Mouse (Mus musculus): ENCODE data around the gene Slc39a11. TPM values are rescaled to one million over a fixed set of nuclear protein-coding genes. Genes with fewer than 3 reads are reported as not detected.

Slc39a11 gene
- polyA plus RNA-seq, 1 experiment from 2014 or later: 38.5 TPM

- Histone ChIP-seq H3K36me3 (ENCODE audit: control insufficient read depth, insufficient read depth, low read length) (no peaks in the 10 kb centered on the region), H3K9ac (ENCODE audit: low read depth, low read length) (no peak overlapping the region), H3K4me1 (ENCODE audit: control insufficient read depth, insufficient read depth, low read length) (no peaks in the 10 kb centered on the region), H3K4me2 (ENCODE audit: low read length) (no peak overlapping the region), H3K4me3 (ENCODE audit: low read depth, low read length) (no peak overlapping the region), H3K27ac (ENCODE audit: low read length) (no peak overlapping the region), H3K27me3 (ENCODE audit: control insufficient read depth, insufficient read depth, low read depth, low read length) (no peaks in the 10 kb centered on the region), H3K9me3 (replicated peaks; ENCODE audit: control insufficient read depth, low read length, poor library complexity, severe bottlenecking) (no peaks in the 10 kb centered on the region)
- 61% methylated on average over 10 of the region's 10 CpGs for WGBS
- no peak for ATAC-seq
Observed at GRCm38 (mm10) chr11:113512976-113513375, 136.9 kb downstream of the Slc39a11 start.

DNA sequence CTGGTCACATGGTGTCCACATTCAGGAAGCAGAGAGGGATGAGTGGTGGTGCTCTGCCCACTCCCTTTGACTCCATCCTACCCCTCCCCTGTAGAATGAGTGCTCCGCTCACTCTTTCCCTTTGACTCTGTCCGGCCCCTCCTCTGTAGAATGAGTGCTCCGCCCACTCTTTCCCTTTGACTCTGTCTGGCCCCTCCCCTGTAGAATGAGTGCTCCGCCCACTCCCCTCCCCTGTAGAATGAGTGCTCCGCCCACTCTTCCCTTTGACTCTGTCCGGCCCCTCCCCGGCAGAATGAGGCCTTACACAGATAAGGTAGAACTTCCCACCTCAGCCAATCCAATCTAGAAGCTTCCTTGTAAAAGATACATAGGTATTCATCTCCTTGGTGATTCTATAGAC, 137.7 kb downstream of the Slc39a11 start:
- Histone ChIP-seq H3K9ac (ENCODE audit: low read depth, low read length) (no peak overlapping the region), H3K9me3 (replicated peaks; ENCODE audit: control insufficient read depth, low read length, poor library complexity, severe bottlenecking) (no peaks in the 10 kb centered on the region), H3K4me1 (ENCODE audit: control insufficient read depth, insufficient read depth, low read length) (peaks cover 3% of the 10 kb centered on the region; the same call in 1 of the 2 replicates), H3K4me2 (ENCODE audit: low read length) (no peak overlapping the region), H3K36me3 (ENCODE audit: control insufficient read depth, insufficient read depth, low read length) (no peaks in the 10 kb centered on the region), H3K4me3 (ENCODE audit: low read depth, low read length) (no peak overlapping the region), H3K27me3 (ENCODE audit: control insufficient read depth, insufficient read depth, low read depth, low read length) (no peaks in the 10 kb centered on the region), H3K27ac (ENCODE audit: low read length) (no peak overlapping the region)
- ATAC-seq: no peak
- 88% methylated on average over 7 of the region's 7 CpGs for WGBS

DNA sequence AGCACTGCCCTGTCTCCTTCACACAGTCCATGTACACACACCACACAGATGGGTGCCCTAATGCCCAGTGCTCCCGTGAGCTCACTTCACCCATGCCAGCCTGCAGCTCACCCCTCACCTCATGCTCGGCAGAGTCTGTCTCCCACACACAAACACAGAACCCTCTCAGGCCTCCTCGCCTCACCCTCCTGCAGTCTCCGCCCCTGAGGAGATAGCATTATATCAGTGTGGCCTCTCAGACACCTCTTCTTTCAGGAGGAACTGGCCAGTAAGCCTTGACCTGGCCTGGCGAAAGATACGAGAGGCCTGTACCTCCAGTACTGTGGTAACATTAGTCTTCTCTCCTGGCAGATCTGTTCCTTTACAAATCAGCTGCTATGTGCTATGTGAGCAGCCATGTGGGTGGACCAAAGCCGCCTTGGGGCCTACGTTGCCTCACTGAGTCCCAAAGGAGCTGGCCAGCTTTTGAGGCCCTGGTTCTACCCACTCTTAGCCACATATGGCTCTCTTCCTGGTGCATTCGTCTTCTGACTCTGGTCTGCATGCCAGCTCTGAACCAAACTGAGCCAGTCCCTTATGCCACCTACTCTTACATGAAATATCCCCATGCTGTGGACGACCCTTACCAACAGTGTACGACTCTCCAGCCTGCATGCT, 138.8 kb downstream of the Slc39a11 start:
- ATAC-seq: no peak
- no peak overlapping the region for H3K4me2 ChIP-seq (ENCODE audit: low read length)
- 87% methylated on average over 11 of the region's 11 CpGs for WGBS
- H3K4me3 ChIP-seq (ENCODE audit: low read depth, low read length): no peak overlapping the region
- H3K27ac ChIP-seq (ENCODE audit: low read length): no peak overlapping the region
- H3K27me3 ChIP-seq (ENCODE audit: control insufficient read depth, insufficient read depth, low read depth, low read length): no peaks in the 10 kb centered on the region
- H3K9ac ChIP-seq (ENCODE audit: low read depth, low read length): no peak overlapping the region
- H3K9me3 ChIP-seq (replicated peaks; ENCODE audit: control insufficient read depth, low read length, poor library complexity, severe bottlenecking): no peaks in the 10 kb centered on the region
- peaks cover 3% of the 10 kb centered on the region; the same call in 1 of the 2 replicates for H3K4me1 ChIP-seq (ENCODE audit: control insufficient read depth, insufficient read depth, low read length)
- H3K36me3 ChIP-seq (ENCODE audit: control insufficient read depth, insufficient read depth, low read length): no peaks in the 10 kb centered on the region

DNA sequence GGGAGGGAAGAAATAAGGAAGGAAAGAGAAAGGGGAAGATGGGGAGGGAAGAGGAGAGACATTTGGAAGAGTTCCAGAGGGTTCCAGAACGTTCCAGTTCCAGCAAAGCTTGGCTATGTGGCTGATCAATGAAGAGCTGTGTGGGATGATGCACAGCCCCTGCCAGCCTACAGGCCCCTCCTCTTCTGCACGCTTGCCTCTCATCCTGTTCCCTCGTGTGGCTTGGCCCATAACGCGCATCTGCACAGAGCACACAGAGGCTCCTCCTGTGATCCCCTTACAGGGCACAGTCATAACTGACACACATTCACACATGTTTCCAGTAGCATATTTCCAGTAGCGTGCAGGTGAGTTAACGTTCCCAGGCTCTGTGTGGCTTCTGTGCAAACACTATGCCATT, 139.6 kb downstream of the Slc39a11 start:
- H3K4me2 ChIP-seq (ENCODE audit: low read length): no peak overlapping the region
- no peaks in the 10 kb centered on the region for H3K36me3 ChIP-seq (ENCODE audit: control insufficient read depth, insufficient read depth, low read length)
- WGBS: 56% methylated on average over 7 of the region's 7 CpGs
- H3K27me3 ChIP-seq (ENCODE audit: control insufficient read depth, insufficient read depth, low read depth, low read length): no peaks in the 10 kb centered on the region
- H3K9me3 ChIP-seq (replicated peaks; ENCODE audit: control insufficient read depth, low read length, poor library complexity, severe bottlenecking): no peaks in the 10 kb centered on the region
- no peak overlapping the region for H3K27ac ChIP-seq (ENCODE audit: low read length)
- H3K9ac ChIP-seq (ENCODE audit: low read depth, low read length): no peak overlapping the region
- no peak overlapping the region for H3K4me3 ChIP-seq (ENCODE audit: low read depth, low read length)
- no peak for ATAC-seq
- H3K4me1 ChIP-seq (ENCODE audit: control insufficient read depth, insufficient read depth, low read length): peaks cover 3% of the 10 kb centered on the region; the same call in 1 of the 2 replicates

DNA sequence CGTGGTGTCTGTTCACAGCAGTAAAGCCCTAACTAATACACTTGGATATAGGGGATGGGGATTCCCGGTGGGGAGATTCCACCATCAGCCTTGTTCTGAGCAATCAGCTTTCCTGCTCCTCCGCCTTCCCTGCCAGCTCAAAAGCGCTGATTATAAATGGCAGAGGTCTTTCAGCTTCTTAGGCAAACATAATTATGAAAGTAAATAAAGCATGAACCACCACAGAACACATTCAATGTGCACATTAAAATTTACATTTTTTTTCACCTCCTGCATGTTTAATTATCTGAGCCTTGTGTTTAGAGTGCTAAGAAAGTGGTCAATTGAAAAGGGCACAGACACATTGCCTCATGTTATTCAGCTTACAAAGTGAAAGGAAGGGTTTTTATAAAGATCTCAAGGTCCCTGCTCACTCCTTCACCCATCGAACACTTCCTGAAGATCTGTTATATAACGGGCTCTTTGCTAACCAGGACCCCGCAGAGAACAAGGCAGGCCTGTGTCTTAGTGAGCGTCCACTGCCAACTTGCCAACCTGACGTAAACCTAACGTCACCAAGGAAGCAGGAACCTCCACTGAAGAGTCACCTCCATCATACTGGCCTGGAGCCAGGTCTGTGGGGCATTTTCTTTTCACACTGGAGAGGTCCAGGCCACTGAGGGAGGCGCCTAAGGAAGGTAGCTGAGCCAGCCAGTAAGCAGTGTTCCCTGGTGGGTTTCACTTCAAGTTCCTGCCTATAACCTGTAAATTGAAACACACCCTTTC, 142.0 kb downstream of the Slc39a11 start:
- no peak for ATAC-seq
- H3K27ac ChIP-seq (ENCODE audit: low read length): no peak overlapping the region
- H3K36me3 ChIP-seq (ENCODE audit: control insufficient read depth, insufficient read depth, low read length): no peaks in the 10 kb centered on the region
- 60% methylated on average over 11 of the region's 11 CpGs for WGBS
- H3K4me1 ChIP-seq (ENCODE audit: control insufficient read depth, insufficient read depth, low read length): peaks cover 3% of the 10 kb centered on the region; the same call in 1 of the 2 replicates
- H3K9ac ChIP-seq (ENCODE audit: low read depth, low read length): no peak overlapping the region
- H3K9me3 ChIP-seq (replicated peaks; ENCODE audit: control insufficient read depth, low read length, poor library complexity, severe bottlenecking): no peaks in the 10 kb centered on the region
- no peaks in the 10 kb centered on the region; the same call in 1 of the 2 replicates for H3K27me3 ChIP-seq (ENCODE audit: control insufficient read depth, insufficient read depth, low read depth, low read length)
- H3K4me2 ChIP-seq (ENCODE audit: low read length): no peak overlapping the region
- no peak overlapping the region for H3K4me3 ChIP-seq (ENCODE audit: low read depth, low read length)

GRCm38 (mm10) chr11:113505551-113506160, 144.2 kb downstream of the Slc39a11 start:
- H3K4me3 ChIP-seq (ENCODE audit: low read depth, low read length): no peak overlapping the region
- 92% methylated on average over 12 of the region's 12 CpGs for WGBS
- no peak overlapping the region for H3K27ac ChIP-seq (ENCODE audit: low read length)
- no peak overlapping the region for H3K9ac ChIP-seq (ENCODE audit: low read depth, low read length)
- H3K27me3 ChIP-seq (ENCODE audit: control insufficient read depth, insufficient read depth, low read depth, low read length): no peaks in the 10 kb centered on the region; the same call in 1 of the 2 replicates
- H3K4me2 ChIP-seq (ENCODE audit: low read length): no peak overlapping the region
- no peak for ATAC-seq
- peaks cover 3% of the 10 kb centered on the region for H3K4me1 ChIP-seq (ENCODE audit: control insufficient read depth, insufficient read depth, low read length)
- no peaks in the 10 kb centered on the region for H3K36me3 ChIP-seq (ENCODE audit: control insufficient read depth, insufficient read depth, low read length)
- no peaks in the 10 kb centered on the region for H3K9me3 ChIP-seq (replicated peaks; ENCODE audit: control insufficient read depth, low read length, poor library complexity, severe bottlenecking)

- H3K4me2 ChIP-seq (ENCODE audit: low read length): no peak overlapping the region
- no peaks in the 10 kb centered on the region for H3K9me3 ChIP-seq (replicated peaks; ENCODE audit: control insufficient read depth, low read length, poor library complexity, severe bottlenecking)
- no peaks in the 10 kb centered on the region; the same call in 1 of the 2 replicates for H3K27me3 ChIP-seq (ENCODE audit: control insufficient read depth, insufficient read depth, low read depth, low read length)
- H3K4me3 ChIP-seq (ENCODE audit: low read depth, low read length): no peak overlapping the region
- ATAC-seq: no peak
- no peak overlapping the region for H3K9ac ChIP-seq (ENCODE audit: low read depth, low read length)
- peaks cover 3% of the 10 kb centered on the region for H3K4me1 ChIP-seq (ENCODE audit: control insufficient read depth, insufficient read depth, low read length)
- 75% methylated on average over 11 of the region's 11 CpGs for WGBS
- H3K36me3 ChIP-seq (ENCODE audit: control insufficient read depth, insufficient read depth, low read length): no peaks in the 10 kb centered on the region
- no peak overlapping the region for H3K27ac ChIP-seq (ENCODE audit: low read length)
Observed at GRCm38 (mm10) chr11:113504459-113505062, 145.3 kb downstream of the Slc39a11 start.

- 78% methylated on average over 6 of the region's 6 CpGs for WGBS
- Histone ChIP-seq H3K9ac (ENCODE audit: low read depth, low read length) (no peak overlapping the region), H3K27me3 (ENCODE audit: control insufficient read depth, insufficient read depth, low read depth, low read length) (no peaks in the 10 kb centered on the region; the same call in 1 of the 2 replicates), H3K9me3 (replicated peaks; ENCODE audit: control insufficient read depth, low read length, poor library complexity, severe bottlenecking) (no peaks in the 10 kb centered on the region), H3K4me2 (ENCODE audit: low read length) (no peak overlapping the region), H3K4me3 (ENCODE audit: low read depth, low read length) (no peak overlapping the region), H3K27ac (ENCODE audit: low read length) (no peak overlapping the region), H3K4me1 (ENCODE audit: control insufficient read depth, insufficient read depth, low read length) (peaks cover 3% of the 10 kb centered on the region), H3K36me3 (ENCODE audit: control insufficient read depth, insufficient read depth, low read length) (no peaks in the 10 kb centered on the region)
- ATAC-seq: no peak
Observed at GRCm38 (mm10) chr11:113502968-113503367, 146.9 kb downstream of the Slc39a11 start.

All from midbrain, embryonic 16.5 days (tissue).